Mouse (Mus musculus) forelimb bud, embryonic 11.5 days (tissue): ENCODE data around the gene Fanci.

Experiments used
- DNase-seq: peaks from one replicate; pipeline ENCODE4 v3.0.0-alpha.2; 2012; ENCODE audit warnings: low read depth, low spot score

The Fanci gene

GRCm38 (mm10) chr7:79463376-79464077 is 71.8 kb downstream of the Fanci start:
- no peak for DNase-seq

DNA sequence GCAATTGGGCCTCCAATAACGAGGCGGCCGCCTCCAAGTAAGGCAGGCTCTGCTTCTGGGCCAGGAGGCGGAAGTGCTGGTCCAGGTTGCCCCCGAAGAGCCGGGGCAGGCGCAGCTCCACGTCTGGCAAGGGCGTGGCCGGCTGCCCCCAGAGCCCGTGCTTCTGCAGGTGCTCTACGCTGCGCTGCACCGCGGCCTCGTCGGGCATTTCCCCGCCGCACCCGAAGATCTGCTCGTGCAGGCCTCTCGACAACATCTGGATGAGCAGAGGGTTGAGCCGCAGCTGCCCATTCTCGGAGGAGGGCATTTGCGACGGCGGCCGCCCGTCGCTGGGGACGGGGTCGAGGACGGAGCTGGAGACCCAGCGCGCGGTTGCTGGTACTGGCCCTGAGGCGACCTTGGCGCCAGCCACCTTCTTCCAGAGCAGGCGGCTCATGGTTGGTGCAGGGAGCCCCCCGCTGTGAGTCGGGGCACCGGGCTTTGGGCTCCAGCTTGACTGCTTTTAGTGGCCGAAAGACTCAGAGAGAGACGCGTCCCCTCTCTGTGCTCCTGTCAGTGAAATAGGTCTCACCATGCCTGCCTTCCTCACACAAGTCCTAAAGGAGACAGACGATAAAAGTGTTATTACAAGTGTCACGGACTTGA is 73.2 kb downstream of the Fanci start:
- DNase-seq = no peak

- DNase-seq = peak; percentile 9
Measured at GRCm38 (mm10) chr7:79465461-79466044, 73.8 kb downstream of the Fanci start.

DNA sequence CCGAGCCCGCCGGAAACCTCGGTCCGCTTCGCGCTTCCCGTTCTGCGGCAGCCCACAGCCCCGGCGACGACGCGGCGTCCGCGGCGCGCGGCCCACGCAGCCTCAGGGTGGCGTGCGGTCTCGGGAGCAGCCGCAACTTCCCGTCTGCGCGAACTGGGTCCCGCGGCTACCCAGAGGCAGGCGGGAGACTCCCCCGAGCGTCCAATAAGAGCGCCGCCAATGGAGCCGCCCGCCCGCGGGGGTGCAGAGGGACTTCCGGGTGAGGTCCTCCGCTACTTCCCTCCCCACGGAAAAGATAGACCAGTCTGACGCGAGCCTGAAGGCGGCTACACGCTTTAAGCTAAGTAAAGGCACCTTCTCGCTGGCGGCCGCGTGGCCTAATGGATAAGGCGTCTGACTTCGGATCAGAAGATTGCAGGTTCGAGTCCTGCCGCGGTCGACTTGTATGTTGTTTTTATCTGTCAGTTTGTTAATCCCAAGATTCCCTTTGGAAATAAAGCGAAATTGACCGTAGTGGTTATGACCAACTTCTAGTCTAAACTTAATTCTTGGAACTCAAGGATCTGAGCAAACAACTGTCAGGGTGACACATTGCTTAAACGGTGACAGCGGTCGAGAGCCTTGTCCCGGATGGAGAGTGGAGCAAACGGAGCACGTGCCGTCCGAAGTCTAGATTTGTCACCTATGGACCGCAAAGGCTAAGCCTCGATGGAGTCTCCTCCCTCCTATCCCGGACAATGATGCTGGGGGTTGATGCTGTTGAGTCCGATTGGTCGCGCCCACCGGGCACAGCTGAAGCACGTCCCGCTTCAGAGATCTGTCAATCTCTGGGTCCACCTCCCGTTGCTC is 74.5 kb downstream of the Fanci start, which contains the start of gene Polg:
Polg (minus strand) TSS at position 310 of the 849 bp plus-strand sequence.
- peak; percentile 98 for DNase-seq

DNA sequence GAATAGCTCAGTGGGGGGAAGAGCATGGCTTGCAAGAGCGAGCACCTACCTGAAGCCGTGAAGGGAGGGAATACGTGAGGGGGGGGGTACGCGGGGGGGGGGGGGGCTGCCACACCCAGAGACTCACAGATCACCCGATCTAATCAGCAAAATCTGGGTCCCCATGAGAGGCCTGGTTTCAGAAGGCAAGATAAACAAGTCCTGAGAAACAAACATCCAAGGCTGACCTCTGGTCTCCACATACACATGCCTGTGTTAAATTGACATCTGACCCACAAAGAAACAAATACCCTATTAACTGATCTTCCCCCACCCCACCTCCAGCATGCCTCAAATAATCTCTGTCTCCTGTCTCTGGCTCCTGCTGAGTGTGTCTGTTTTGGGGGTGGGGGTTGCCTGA is 76.2 kb downstream of the Fanci start:
- no peak for DNase-seq

DNA sequence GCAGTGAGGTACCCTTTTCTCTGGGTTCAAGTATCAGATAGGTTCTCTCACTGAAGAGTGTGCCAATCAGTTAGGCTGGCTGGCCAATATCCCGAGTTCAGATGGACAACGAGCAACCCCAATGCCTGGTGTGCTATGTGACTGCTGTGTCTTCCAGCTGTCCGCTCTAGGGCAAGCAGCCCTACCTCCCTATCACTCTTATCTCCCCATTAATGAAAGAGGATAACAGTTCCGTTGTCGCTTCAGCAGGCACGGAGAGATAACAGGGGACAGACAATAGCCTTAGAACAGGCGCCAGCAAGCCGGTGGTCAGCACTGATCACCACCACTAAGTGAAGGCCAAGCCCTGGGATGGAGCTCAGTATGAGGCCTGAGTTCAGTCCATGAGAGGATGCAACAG is 77.3 kb downstream of the Fanci start:
- no peak for DNase-seq

DNA sequence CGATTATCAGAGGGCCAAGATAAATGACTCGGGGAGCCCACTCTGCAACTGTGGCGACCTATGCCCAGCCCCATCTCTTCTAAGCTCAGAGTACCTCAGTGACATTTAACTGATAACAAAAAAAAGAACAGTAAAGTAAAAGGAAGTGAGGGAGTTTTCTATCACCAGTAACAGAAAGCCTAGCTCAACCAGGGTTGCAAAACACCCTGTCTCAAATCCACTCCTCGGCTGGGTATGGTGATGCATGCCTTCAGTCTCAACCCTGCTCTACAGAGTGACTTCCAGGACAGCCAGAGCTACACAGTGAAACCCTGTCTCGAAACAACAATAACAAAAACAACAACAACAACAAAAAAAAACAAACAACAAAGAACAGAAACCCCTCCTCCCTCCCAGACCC is 78.0 kb downstream of the Fanci start:
- no peak for DNase-seq

DNA sequence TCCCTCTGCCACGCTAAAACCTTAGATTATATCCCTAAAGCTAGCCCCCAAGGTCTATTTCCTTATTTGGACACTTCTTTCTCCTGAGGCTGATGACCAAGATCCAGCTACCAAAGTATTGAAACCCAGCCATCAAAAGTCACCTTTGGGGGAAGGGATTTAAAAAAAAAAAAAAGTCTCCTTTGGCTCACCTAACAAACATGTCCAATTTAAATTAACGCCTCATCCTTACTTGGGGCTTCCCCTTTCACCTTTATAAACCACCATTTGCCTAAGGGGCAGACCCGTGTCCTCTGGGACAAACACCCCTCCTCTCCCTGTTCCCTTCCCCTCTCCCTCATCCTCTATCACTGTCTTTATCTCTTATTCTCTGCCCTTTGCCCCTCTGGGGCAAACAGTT is 79.0 kb downstream of the Fanci start:
- DNase-seq = no peak

DNA sequence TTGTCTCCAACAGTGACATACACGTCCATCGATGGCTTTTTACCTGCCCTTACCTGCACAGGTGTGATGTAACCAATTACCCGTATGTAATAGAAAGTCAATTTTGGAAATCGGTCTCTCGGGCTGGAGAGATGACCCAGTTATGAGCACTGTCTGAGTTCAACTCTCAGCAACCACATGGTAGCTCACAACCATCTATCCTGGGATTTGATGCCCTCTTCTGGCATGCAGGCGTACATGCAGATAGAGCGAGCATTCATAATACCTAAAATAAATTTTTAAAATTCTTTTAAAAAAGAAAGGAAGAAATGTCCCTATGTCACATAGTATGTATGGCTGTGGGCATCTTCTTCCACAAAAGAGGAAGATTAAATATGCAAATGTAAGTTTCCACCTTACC is 79.7 kb downstream of the Fanci start:
- DNase-seq = no peak

GRCm38 (mm10) chr7:79472792-79473191 is 81.1 kb downstream of the Fanci start:
- peak; percentile 35 for DNase-seq

- no peak for DNase-seq
Measured at GRCm38 (mm10) chr7:79473496-79474194, 81.9 kb downstream of the Fanci start.

GRCm38 (mm10) chr7:79474831-79475399 is 83.2 kb downstream of the Fanci start:
- no peak for DNase-seq

DNA sequence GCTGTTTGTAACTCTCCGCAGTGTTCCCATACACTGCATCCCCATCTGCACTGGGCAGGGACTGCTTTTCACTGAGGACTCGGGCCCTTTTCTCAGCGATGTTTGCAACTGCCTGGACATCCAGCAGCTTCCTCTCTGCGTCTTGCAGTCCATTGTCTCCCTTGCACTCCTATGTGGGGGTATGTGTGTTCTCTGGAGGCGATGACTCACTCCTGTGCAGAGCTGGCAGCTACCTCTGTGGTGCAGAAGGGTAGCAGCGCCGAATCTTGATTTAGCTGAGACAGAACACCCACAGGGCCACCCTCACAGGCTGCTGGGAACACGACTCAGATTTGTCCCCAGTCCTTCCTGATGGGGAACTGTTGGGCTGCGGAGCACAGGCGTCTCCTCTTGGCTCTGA is 94.8 kb downstream of the Fanci start:
- no peak for DNase-seq

DNA sequence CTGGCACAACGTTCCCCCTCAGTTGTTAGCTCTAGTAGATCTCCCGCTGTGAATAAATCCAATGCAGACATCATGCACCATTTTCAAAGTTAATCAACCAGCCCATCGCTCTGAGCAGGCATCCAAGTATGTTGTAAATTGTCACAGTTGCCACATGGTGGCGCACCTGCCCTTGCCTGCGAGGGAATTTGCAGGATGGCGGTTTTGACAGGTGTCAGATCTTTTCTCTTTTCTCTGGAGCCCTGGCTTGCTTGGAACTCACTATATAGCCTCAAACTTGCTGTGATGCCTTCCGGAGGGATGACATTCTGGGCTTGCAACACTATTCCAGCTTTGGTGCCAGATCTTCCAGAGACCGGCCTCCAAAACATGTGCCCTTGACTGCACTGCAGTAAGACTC is 102.2 kb downstream of the Fanci start:
- DNase-seq = peak; percentile 61

DNA sequence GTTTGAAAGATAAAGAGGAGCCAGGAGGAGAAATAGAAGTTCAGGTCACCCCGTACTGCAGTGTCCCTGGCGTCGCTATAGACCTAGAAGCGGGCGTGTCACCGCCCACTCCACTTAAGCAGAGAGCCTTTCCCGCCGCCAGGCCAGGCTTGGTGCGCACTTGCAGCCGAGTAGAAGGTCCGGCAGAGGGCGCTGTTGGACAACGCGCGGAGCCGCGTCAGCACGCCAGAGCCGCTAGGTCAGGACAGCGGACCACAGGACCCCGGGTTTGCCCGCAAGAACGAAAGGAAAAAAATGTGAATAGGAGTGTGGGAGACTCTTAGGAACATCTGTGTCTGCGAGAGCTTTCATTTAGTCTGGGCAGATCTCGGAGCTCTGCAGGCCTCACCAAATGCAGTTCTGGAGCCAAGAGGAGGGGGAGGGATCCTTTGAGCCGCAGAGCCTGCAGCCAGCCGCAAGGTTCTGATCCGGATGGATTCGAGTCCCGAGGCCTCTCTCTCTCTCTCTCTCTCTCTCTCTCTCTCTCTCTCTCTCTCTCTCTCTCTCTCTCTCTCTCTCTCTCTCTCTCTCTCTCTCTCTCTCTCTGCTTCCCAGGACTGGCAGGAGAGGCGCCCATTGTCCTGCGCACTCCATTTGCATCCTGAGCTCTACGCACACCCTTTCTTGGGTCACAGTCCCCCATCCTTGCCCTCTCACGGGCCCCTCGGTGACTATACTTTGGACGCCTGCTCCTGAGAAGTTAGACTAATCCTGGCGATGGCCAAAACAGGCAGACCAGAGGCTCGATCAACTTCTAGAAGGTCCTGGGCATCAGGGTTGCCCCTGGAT is 104.5 kb downstream of the Fanci start:
- peak; percentile 89 for DNase-seq

GRCm38 (mm10) chr7:79496816-79497328 is 105.1 kb downstream of the Fanci start:
- no peak for DNase-seq

DNA sequence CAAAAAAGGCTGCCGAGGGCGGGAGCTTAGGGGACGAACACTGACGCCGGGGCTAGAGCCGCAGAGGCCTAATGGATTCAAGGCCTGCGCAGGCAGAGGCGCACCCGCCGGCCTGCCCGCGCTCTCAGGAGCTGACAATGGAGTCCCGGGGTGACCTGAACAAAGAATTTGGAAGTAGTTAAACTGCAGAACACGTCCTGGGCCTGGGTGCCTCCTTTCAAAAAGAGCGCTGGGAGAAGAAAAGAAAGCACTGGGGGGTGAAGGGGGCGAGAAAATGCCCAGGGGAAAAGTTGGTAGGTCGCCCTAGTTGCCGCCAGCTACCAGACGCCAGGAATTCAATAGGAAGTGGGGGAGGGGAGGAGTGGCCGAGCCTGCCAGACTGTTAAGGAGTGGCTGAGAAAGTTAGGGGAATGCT is 106.0 kb downstream of the Fanci start:
- no peak for DNase-seq

DNA sequence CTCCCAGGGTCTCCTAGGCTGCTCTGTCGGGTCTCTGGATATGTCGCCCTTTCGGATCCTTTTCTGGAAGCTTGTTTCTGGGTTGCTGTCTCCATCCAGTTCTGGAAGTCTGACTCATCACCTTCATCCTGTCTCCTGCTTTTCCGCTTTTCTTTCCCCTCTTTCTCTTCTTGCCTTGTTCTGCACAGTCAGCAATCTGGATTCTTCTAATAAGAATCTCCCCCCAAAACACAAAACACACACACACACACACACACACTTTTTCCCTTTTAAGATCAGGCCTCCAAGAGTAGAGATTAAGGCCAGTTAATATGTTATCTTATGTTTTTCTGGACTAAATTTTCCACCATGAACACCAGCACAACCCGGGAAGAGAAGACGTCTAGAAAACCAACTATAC is 106.6 kb downstream of the Fanci start:
- no peak for DNase-seq

GRCm38 (mm10) chr7:79498965-79499595 is 107.4 kb downstream of the Fanci start:
- DNase-seq = peak; percentile 59
